Mouse (Mus musculus): Measurements from ENCODE around the gene Tpx2. TPM values are rescaled to one million over a fixed set of nuclear protein-coding genes. Genes with fewer than 3 reads are reported as not detected.

The Tpx2 gene
- polyA plus RNA-seq, 1 experiment = 38.3 TPM

- H3K4me3 ChIP-seq (ENCODE audit: insufficient read depth, low read length) = no peak overlapping the region
- peaks cover 4% of the 10 kb centered on the region; the same call in 1 of the 2 replicates for H3K4me1 ChIP-seq (ENCODE audit: control insufficient read depth, insufficient read depth, low read length)
Measured at GRCm38 (mm10) chr2:152917671-152918070, 69.9 kb downstream of the Tpx2 start.

DNA sequence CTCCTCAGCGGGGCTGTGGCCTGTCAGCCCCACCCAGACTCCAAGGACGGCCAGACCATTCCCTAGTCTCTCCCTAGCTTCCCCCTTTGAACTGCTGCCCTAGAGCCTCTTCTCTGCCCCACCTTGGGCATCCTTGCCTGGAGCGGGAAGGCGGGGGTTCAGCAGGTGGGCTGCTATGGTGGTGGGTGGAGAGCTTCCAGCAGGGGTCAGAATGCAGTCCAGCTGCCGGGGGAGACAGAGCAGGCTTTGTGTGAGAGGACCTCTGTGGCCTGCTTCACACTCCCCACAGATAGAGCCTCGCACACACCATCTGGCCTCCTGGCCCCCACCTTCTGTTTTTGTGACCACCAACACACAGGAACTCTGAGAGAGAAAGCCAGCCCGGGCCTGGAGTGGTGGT lies 74.6 kb downstream of the Tpx2 start:
- TF ChIP-seq CTCF (IDR thresholded peaks at IDR 0.05; ENCODE audit: low read depth, low read length) = no peak
- TF ChIP-seq POLR2A (IDR thresholded peaks at IDR 0.05; ENCODE audit: borderline replicate concordance, low read depth, low read length) = no peak
- Histone ChIP-seq H3K4me3 (ENCODE audit: insufficient read depth, low read length) (no peak overlapping the region), H3K4me1 (ENCODE audit: control insufficient read depth, insufficient read depth, low read length) (peaks cover 34% of the 10 kb centered on the region), H3K27ac (ENCODE audit: insufficient read depth, low read depth, low read length) (no peak overlapping the region)

More at GRCm38 (mm10) chr2:152917671-152918070, 69.9 kb downstream of the Tpx2 start:
- no peak overlapping the region for H3K27ac ChIP-seq (ENCODE audit: insufficient read depth, low read depth, low read length)
- TF ChIP-seq CTCF (IDR thresholded peaks at IDR 0.05; ENCODE audit: low read depth, low read length) (no peak), POLR2A (IDR thresholded peaks at IDR 0.05; ENCODE audit: borderline replicate concordance, low read depth, low read length) (no peak)

DNA sequence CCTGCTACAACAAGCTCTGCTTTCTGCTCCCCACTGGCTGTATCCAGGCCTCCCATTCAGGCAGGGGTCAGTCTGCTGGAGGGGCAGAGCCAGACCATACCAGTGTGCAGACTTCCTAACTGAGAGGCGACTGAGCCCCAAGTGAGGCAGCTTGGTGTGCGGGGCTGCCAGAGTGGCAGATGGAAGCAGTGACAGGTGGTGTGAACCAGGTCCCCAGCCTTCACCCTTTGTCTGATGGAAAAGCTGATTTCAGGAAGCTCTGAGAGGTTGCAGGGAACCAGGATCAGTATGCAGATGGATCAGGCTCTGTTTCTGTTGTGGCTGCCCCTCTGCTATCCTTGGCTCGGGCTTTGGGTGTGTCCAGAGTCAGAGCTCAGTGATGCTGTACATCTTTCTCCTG lies 75.9 kb downstream of the Tpx2 start:
- TF ChIP-seq CTCF (IDR thresholded peaks at IDR 0.05; ENCODE audit: low read depth, low read length) = no peak
- no peak overlapping the region for H3K4me3 ChIP-seq (ENCODE audit: insufficient read depth, low read length)
- peaks cover 45% of the 10 kb centered on the region for H3K4me1 ChIP-seq (ENCODE audit: control insufficient read depth, insufficient read depth, low read length)
- H3K27ac ChIP-seq (ENCODE audit: insufficient read depth, low read depth, low read length) = no peak overlapping the region

- H3K4me1 ChIP-seq (ENCODE audit: control insufficient read depth, insufficient read depth, low read length) = peaks cover 50% of the 10 kb centered on the region
- no peak overlapping the region for H3K27ac ChIP-seq (ENCODE audit: insufficient read depth, low read depth, low read length)
- no peak overlapping the region for H3K4me3 ChIP-seq (ENCODE audit: insufficient read depth, low read length)
- TF ChIP-seq CTCF (IDR thresholded peaks at IDR 0.05; ENCODE audit: low read depth, low read length) (no peak), POLR2A (IDR thresholded peaks at IDR 0.05; ENCODE audit: borderline replicate concordance, low read depth, low read length) (no peak)
Measured at GRCm38 (mm10) chr2:152924128-152924527, 76.4 kb downstream of the Tpx2 start.

GRCm38 (mm10) chr2:152924543-152924942 lies 76.8 kb downstream of the Tpx2 start:
- H3K27ac ChIP-seq (ENCODE audit: insufficient read depth, low read depth, low read length) = no peak overlapping the region
- H3K4me1 ChIP-seq (ENCODE audit: control insufficient read depth, insufficient read depth, low read length) = peaks cover 51% of the 10 kb centered on the region

GRCm38 (mm10) chr2:152925189-152925872 lies 77.6 kb downstream of the Tpx2 start:
- TF ChIP-seq POLR2A (IDR thresholded peaks at IDR 0.05; ENCODE audit: borderline replicate concordance, low read depth, low read length) (no peak), CTCF (IDR thresholded peaks at IDR 0.05; ENCODE audit: low read depth, low read length) (no peak)
- H3K4me3 ChIP-seq (ENCODE audit: insufficient read depth, low read length) = no peak overlapping the region
- H3K4me1 ChIP-seq (ENCODE audit: control insufficient read depth, insufficient read depth, low read length) = peaks cover 56% of the 10 kb centered on the region
- H3K27ac ChIP-seq (ENCODE audit: insufficient read depth, low read depth, low read length) = peak overlapping the region; percentile 61

More at GRCm38 (mm10) chr2:152924543-152924942, 76.8 kb downstream of the Tpx2 start:
- H3K4me3 ChIP-seq (ENCODE audit: insufficient read depth, low read length) = no peak overlapping the region
- TF ChIP-seq CTCF (IDR thresholded peaks at IDR 0.05; ENCODE audit: low read depth, low read length) (no peak), POLR2A (IDR thresholded peaks at IDR 0.05; ENCODE audit: borderline replicate concordance, low read depth, low read length) (no peak)

DNA sequence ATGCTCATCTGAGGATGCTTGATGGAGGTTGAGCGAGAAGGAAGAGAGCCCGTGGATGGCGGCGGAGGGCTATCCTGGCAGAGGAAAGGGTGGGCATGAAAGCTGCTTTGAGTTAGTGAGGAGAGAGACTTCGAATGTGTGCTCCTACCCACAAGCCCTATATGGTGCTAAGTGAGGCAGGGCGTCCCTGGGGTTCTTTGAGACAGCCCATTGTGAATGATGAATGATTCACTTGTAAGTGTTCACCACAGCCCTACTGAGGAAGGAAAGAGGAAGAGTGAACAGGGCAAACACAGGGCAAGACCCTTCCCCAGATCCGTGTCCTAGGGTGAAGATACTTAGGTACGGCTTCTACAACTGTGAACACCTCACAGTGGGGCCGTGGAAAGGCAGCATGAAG lies 79.1 kb downstream of the Tpx2 start:
- peak overlapping the region; percentile 80 for H3K27ac ChIP-seq (ENCODE audit: insufficient read depth, low read depth, low read length)
- H3K4me3 ChIP-seq (ENCODE audit: insufficient read depth, low read length) = no peak overlapping the region
- TF ChIP-seq POLR2A (IDR thresholded peaks at IDR 0.05; ENCODE audit: borderline replicate concordance, low read depth, low read length) = no peak
- no peak for TF ChIP-seq CTCF (IDR thresholded peaks at IDR 0.05; ENCODE audit: low read depth, low read length)
- H3K4me1 ChIP-seq (ENCODE audit: control insufficient read depth, insufficient read depth, low read length) = peaks cover 71% of the 10 kb centered on the region

- no peak overlapping the region for H3K4me3 ChIP-seq (ENCODE audit: insufficient read depth, low read length)
- TF ChIP-seq CTCF (IDR thresholded peaks at IDR 0.05; ENCODE audit: low read depth, low read length) (no peak), POLR2A (IDR thresholded peaks at IDR 0.05; ENCODE audit: borderline replicate concordance, low read depth, low read length) (no peak)
- H3K27ac ChIP-seq (ENCODE audit: insufficient read depth, low read depth, low read length) = peak overlapping the region; percentile 80
- H3K4me1 ChIP-seq (ENCODE audit: control insufficient read depth, insufficient read depth, low read length) = peaks cover 73% of the 10 kb centered on the region
Measured at GRCm38 (mm10) chr2:152927371-152927770, 79.6 kb downstream of the Tpx2 start.

DNA sequence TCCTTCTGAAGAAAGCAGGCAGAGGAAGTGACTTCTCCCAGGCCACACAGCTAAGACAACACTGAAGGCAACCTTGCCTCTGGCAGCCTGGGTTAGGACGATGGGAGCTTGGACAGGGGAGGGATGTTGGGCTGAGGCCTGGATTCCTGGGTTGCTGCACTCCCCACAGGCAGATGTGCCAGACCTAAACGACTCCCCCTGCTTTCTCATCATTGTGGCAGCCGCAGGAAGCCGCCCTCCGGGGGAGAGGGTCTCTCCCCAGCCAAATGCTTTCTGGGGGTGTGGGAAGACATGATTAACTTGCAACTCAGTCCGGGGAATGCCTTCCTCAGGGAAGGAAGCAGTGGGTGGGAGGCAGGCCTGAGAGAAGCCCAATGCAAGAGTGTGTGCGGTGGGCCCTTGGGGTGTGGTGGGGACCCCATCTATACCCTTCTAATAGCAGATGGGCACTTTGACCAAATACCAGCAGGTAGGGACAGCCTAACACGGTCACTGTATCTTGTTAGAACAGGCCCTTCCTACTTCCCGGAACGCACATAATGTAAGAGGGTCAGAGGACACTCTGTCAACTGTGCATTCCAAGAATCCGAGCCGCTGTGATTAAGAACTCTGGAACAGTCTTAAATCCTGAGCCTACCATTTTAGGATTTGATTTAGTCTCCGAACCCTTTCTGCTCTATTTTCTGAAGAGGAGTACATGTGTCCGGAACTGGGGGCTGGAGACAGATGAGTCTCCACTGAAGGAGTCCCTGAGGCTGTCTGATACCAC lies 80.6 kb downstream of the Tpx2 start:
- TF ChIP-seq POLR2A (IDR thresholded peaks at IDR 0.05; ENCODE audit: borderline replicate concordance, low read depth, low read length) = no peak
- TF ChIP-seq CTCF (IDR thresholded peaks at IDR 0.05; ENCODE audit: low read depth, low read length) = no peak
- no peak overlapping the region for H3K4me3 ChIP-seq (ENCODE audit: insufficient read depth, low read length)
- H3K27ac ChIP-seq (ENCODE audit: insufficient read depth, low read depth, low read length) = peak overlapping the region; percentile 80
- peaks cover 73% of the 10 kb centered on the region for H3K4me1 ChIP-seq (ENCODE audit: control insufficient read depth, insufficient read depth, low read length)

GRCm38 (mm10) chr2:152928988-152929370 lies 81.2 kb downstream of the Tpx2 start:
- TF ChIP-seq CTCF (IDR thresholded peaks at IDR 0.05; ENCODE audit: low read depth, low read length) = no peak
- no peak for TF ChIP-seq POLR2A (IDR thresholded peaks at IDR 0.05; ENCODE audit: borderline replicate concordance, low read depth, low read length)
- Histone ChIP-seq H3K4me3 (ENCODE audit: insufficient read depth, low read length) (no peak overlapping the region), H3K27ac (ENCODE audit: insufficient read depth, low read depth, low read length) (no peak overlapping the region), H3K4me1 (ENCODE audit: control insufficient read depth, insufficient read depth, low read length) (peaks cover 71% of the 10 kb centered on the region)

Data from bone marrow macrophage, adult 2 months (primary cell).